Mouse (Mus musculus) right cerebral cortex, postnatal 25 days (tissue): ENCODE results near the gene Ino80d.
A peak's percentile ranks its signal among the peaks of the same experiment; 100 is the strongest.

ENCODE experiments used
- DNase-seq: peaks from one replicate; pipeline ENCODE4 v3.0.0; 2022

The Ino80d gene

GRCm38 (mm10) chr1:62984566-62984965 lies 129.9 kb downstream of the Ino80d start:
- peak; percentile 43 for DNase-seq

DNA sequence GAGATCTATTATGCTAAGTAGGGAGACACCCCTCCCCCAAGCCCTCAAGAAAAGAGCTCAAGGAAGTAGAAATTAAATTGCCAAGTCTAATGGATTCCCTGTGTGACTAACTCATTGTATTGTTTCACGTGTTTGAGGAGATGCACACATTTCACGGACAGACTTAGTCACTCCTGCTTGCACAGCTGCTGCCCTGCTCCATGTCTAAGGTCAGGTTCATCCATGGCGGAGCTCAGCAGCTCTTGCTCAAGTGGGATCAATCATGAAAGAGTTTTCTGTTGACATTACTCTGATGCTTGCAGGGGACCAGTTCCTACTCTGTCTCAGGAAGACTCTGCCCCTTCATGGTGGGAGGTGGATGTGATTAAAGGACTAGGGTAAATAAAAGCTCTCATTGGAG lies 137.7 kb downstream of the Ino80d start:
- DNase-seq = no peak

DNA sequence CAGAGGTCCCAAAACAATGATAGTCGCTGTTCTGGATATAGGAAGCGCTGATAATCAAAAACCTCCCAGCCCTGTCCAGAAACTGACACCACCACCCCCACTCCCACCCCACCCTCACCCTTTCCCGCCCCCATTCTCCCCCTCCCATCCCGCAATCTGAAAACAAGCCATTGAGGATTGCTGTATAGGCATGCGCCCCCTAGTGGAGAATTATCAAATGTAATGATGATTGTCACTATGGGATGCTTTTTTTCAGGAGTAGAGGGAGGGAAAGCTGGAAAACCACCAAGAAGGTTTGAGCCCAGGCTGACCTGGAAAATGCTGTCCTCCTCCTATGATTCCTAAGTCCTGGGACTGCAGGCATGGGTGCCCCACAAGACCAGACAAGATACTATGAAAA lies 147.6 kb downstream of the Ino80d start:
- DNase-seq = no peak

DNA sequence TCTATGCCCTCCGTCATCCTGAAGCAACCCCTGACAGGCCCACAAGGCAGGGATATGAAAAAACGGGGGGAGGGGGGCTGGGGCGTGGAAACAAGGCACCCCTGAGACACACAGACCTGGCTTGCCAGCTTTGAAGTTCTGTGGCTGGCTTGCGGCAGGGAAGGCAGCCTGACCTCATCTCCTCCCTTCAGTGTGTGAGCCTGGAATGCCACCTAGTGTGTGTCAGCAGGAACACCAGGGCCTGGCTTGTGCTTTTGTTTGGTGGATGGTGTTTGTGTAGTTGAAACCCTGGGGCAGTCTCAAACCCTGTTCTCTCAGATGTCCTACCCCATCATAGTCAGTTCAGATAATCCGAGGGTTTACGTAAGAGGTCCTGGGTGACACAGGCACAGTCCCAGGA lies 150.2 kb downstream of the Ino80d start:
- peak; percentile 66 for DNase-seq

DNA sequence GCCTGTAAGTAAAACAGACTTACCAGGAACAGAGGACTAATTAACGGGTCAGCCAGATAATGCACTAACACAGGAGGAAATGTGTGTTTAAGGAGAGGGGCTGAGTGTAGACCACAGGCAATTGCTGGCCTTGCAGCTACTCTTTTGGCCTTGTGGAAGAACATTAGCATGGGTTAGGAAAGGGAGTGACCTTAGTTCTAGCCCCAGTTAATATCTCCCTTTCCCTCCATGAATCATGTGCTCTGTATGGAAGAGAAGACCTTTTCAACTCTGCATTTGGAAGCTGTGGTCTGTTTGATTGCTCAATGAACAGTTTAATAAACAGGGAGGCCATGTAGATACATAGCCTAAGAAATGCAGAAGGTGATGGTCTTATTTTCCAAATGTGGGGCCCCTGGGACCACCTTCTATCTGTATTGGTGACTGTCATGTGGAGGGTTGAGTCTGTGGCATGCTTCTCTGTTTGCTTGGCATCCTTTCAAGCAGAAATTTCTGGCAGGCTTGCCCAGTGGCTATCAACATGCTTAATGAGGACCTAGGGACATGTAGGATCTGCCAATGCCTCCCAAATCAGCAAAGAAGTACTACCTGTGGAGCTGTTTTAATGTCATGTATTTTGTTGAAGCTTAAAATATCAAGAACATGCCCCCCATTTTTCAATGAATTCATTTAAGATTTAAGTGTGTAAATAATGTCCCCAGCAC lies 157.4 kb downstream of the Ino80d start:
- no peak for DNase-seq

DNA sequence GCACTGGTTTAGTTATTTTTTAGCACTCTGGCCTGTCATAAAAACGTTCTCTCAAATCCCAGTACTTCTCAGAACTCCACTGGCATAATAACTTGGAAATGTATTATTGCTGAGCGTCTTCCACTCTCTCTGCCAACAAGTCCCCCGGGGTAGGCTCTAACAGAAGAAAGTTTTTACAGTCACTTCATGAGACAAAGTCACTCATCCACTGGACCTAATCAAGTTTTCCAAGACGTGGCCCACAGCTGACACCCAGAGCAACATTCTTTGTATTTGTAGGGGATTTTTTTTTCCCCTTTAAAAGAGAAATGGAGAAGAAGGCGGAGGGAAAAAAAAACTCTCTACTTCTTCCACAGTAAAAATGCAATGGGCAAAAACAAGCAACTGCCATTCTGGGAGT lies 157.9 kb downstream of the Ino80d start:
- DNase-seq = no peak

DNA sequence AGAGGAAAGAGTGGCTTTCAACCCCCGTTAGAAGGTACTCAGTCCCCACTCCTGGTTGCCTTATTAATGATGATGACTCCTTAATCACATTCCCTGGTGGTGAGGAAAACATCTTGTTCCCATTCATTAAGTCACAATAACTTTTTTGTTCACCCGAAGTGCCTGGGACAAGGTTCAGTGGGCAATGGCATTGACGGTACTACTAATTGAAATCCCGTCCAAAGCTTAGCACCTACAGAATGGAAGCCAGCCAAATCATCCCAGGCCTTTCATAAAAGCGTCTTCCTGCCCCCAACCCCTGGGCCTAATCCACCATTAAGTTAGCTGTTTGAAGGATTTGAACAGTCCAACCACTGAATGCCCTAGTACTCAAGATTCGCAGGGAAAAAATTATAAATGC lies 159.1 kb downstream of the Ino80d start:
- no peak for DNase-seq

DNA sequence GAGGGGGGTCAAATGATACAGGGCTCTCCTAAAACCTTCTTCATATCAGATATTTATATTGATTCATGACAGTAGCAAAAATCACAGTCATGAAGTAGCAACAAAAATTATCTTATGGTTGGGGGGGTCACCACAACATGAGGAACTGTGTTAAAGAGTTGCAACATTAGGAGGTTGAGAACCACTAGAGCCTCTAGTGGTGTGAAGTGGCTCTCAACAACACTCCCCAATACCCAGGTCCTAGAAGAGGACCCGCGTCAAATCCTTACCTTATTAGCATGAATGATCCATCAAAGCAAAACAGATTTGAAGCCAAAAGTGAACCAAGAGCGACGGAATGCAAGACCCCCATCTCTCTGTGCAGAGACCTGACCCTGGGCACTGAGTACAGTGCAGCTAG lies 161.4 kb downstream of the Ino80d start:
- no peak for DNase-seq

- no peak for DNase-seq
Measured at GRCm38 (mm10) chr1:62952319-62952718, 162.1 kb downstream of the Ino80d start.

- no peak for DNase-seq
Measured at GRCm38 (mm10) chr1:62951067-62951809, 163.2 kb downstream of the Ino80d start.

DNA sequence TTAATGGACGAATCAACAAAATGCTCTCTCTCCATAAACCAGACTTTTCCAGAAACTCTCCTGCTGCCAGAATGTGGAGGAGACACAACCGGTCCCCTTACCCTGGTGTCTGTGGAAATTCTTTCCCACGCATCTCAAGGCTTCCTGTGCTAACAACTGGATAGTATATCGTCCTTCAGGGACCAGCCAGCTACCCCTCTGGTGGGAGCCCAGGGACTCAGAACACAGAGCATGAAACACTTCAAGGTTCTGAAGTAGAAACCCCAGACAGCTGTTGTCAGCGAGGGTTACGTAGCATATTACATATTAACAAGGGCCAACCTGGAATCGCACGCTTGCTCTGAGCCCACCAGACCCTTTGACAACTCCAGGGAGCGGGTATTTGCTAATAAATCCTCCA lies 163.9 kb downstream of the Ino80d start:
- DNase-seq = no peak

DNA sequence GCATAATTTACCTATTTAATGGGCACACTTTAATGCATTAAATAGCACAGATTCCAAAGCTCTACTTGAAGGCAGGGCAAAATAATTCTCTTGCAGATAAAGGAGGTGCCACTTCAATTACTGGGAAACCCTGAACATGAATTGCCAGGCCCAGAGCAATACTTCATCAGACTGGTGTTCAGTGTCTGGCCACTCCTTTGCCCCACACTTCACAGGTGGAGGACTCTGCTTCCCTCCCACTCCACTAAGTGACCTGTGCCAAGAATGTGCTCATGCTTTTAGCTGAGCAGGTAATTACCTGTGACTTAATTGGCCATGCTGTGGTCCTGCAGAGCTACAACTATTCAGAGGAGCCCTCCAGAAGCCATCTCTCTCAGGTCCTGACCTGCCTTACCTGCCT lies 166.7 kb downstream of the Ino80d start:
- no peak for DNase-seq

DNA sequence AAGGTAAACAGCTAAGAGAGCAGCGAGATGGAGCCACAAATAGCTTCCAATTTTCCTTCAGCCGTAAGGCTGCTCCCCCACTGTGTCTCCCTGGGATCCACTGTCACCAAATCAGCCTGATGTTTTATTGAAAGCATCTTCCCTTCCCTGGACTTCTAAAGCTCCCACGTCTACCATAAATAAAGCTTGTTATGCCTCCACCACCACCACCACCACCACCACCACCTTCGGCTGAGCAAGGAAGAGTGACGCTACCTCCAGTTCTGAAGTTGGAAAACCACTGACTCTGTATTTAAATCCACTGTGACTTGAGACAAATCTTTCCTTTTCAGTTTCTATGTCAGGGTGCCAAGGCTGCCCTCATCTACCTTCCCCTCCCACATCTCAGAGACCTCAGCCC lies 167.5 kb downstream of the Ino80d start:
- no peak for DNase-seq

DNA sequence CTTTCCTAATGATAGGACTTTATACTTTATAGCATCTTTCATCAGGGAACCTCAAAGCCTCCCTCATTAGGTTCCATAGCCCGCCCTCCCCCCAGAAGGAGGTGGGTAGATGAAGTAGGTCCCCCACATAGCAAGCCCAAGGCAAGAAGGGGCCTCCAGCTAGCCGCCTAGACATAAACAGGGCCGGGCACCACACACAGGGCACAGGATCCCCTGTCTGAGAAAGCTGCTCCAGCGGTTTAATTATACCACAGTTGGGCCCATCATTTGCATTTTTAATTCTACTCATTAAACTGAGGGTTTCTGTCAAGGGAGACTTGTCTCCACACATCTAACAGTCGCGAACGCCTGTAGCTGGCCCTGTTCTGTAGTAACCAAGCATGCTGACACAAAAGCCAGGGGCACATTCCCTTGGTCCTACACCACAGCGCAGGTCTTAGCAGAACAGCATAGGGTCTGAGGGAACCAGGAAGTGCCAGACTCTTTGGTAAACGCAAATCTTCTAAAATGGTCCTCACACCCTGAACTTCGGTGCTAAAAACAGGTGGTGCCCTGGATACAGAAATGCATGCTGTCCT lies 179.6 kb downstream of the Ino80d start:
- DNase-seq = no peak

DNA sequence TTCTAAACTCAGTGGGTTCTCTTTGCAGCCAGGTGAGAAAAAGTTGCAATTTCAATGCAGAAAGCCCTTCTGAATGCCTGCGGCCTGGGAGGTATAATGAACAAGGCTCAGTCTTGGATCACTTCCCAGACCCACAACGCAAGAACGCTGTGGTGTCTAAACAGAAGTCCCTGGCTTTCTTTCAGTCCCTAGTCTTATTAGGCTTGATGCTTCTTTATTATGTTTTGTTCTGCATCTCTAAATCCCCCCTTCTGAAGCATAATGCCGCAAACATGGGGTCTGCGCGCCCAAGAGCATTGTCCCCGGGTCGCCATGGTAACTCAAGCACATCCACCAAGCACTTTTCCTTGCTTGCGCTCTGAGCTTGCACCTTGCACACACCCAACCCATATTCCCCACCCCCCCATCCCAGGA lies 180.4 kb downstream of the Ino80d start:
- DNase-seq = no peak

DNA sequence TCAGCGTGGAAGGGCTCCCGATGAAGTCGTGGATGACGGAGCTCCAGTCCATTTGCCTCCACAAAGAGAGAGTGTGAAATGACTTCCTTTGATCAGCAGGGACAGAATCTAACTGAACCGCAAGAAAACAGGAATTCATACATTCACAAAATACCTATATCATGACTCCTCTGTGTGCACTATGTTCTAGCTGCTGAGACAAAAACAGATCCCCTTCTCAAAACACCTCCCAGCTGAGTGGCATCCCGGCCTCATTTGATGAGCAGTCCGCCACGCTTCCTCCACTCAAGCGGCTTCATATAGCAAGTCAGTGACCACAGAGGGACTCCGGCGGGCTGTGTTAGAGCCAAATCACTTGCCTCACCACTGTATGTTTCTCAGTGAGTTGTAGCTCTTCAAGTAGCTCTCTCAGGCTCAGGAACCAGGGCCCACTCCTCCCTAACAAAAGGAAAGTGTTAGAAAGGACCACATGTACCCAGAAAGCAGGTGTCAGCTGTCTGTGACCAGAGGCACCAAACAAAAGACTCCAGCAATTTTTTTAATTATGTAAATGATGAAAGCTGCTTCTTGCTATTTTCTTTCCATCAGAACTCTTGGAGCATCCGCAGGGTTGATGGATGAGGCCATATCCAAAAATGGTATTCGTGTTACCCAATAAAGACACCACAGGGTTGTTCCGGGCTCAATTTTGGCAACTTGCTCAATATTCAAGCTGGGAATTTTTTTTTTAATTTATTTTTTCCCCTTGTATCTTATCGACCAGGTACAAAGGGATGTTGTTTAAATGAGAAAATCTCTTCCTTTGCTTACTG lies 181.0 kb downstream of the Ino80d start:
- DNase-seq = no peak

DNA sequence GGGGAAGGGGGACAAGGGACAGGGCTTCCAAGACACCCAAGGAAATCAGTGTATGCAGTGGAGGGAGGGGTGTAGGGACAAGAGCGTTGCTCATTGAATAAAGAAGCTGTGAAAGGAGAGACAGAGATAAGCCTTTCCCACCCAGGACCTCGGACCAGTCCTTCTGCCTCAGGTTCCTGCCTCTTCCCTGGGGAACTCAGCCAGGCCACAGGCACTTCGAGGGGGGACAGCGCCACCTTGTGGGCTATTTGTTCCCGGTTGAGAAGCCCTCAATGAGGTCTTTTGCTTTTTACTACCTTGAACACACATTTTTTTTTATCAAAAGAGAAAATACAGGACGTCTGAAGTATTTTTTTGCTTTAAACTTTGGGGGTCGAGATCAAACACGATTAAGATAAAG lies 185.0 kb downstream of the Ino80d start:
- peak; percentile 77 for DNase-seq

- no peak for DNase-seq
Measured at GRCm38 (mm10) chr1:62919219-62919618, 195.2 kb downstream of the Ino80d start.

DNA sequence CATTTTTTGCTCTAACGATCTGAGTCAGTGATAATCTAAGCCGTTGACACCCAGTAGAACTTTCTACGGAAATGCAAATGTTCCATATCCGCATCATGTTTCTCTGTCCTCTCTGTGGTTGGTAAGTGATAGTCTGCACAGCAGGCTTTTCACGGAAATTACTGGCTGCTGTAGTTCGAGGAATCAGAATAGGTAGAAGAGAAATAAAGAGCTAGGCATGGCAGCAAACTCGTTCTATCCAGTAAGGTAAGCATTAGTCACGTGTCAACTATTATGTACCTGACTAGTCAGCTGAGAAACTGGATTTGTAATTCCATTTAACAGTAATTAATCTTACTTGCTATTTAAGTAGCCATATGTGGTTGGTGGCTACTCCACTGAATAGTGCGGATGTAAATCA lies 197.9 kb downstream of the Ino80d start:
- no peak for DNase-seq

DNA sequence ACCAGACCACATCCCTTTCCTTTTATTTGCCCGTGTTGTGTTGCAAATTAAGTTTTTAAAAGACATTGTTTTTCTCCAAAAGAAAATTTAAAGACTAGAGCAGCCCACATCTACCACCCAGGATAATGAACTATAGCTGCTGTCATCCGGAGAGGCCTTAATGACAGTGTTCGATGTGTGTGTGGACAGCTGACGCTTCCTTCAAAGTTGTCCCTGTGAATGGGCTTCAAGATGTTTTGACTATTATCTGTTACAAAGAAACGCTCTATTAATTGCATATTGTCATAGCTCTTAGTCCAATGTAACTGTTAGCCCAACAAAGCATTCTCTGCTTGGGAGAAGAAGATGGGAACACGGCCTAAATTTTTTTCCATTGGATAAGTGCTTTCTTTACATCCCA lies 200.0 kb downstream of the Ino80d start:
- DNase-seq = no peak

- DNase-seq = no peak
Measured at GRCm38 (mm10) chr1:62911426-62911825, 203.0 kb downstream of the Ino80d start.

- DNase-seq = no peak
Measured at GRCm38 (mm10) chr1:62909126-62909525, 205.3 kb downstream of the Ino80d start.

- DNase-seq = peak; percentile 58
Measured at GRCm38 (mm10) chr1:62908508-62908907, 206.0 kb downstream of the Ino80d start.
